Mouse (Mus musculus) testis, adult 2 months (tissue): ENCODE measurements at regions not wholly inside any gene's neighbourhood (a gene's known extent, or its start where the extent isn't known, plus 50 kb on each side); places are given as distances from the start of the nearest gene placed in this dataset.

Experiments used
- H3K27ac ChIP-seq: fragments of 200-500 bp; 2 replicates; pipeline ENCODE4 v1.5.1; 2012; ENCODE audit warnings: low read depth, low read length; ENCODE audit not compliant: control insufficient read depth, insufficient read depth
- H3K27me3 ChIP-seq: fragments of 200-500 bp; 2 replicates; pipeline ENCODE4 v1.6.1; 2012; ENCODE audit warnings: mild to moderate bottlenecking, low read length, moderate library complexity; ENCODE audit not compliant: control insufficient read depth, insufficient read depth
- H3K36me3 ChIP-seq: fragments of 200-500 bp; 2 replicates; pipeline ENCODE4 v1.6.1; 2012; ENCODE audit warnings: mild to moderate bottlenecking, low read length; ENCODE audit not compliant: control insufficient read depth, insufficient read depth
- H3K4me1 ChIP-seq: fragments of 200-500 bp; 2 replicates; pipeline ENCODE4 v1.6.1; 2012; ENCODE audit warnings: low read length; ENCODE audit not compliant: control insufficient read depth, insufficient read depth
- H3K4me3 ChIP-seq: fragments of 200-500 bp; 2 replicates; pipeline ENCODE4 v1.5.1; 2012; ENCODE audit warnings: low read depth, mild to moderate bottlenecking, low read length, moderate library complexity, mixed read lengths; ENCODE audit not compliant: control insufficient read depth
- CTCF ChIP-seq: fragments of 200-500 bp; IDR thresholded peaks from 2 replicates; pipeline ENCODE4 v1.5.1; 2012; ENCODE audit warnings: low read depth, mild to moderate bottlenecking, inconsistent platforms, low read length, moderate library complexity; ENCODE audit not compliant: control insufficient read depth, insufficient read depth, insufficient replicate concordance
- POLR2A ChIP-seq: fragments of 200-500 bp; IDR thresholded peaks from 2 replicates; pipeline ENCODE4 v1.6.1; 2012; ENCODE audit warnings: low read depth, mild to moderate bottlenecking, inconsistent platforms, low read length, moderate library complexity; ENCODE audit not compliant: control insufficient read depth

DNA sequence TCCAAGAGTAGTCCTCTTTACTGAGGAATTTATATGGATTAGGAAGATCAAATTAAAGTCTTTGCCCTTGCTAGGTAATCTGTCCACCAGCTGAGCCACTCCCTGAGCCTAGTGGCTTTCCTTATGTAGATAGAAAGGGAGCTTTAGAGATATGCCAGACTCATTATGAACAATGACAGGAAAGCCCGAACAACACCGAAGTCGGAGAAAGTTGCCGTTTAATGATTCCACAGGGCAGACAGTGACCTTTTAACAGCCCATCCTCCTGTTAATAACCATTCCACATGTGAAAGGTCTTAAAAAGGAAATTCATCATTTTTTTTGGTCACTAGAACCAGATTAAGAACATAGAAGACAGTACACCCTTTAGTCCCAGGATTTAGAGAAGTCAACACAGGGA lies 130.7 kb upstream of the Tbl1xr1 start:
- TF ChIP-seq POLR2A (no peak), CTCF (no peak)
- no peak overlapping the region for H3K4me3 ChIP-seq

DNA sequence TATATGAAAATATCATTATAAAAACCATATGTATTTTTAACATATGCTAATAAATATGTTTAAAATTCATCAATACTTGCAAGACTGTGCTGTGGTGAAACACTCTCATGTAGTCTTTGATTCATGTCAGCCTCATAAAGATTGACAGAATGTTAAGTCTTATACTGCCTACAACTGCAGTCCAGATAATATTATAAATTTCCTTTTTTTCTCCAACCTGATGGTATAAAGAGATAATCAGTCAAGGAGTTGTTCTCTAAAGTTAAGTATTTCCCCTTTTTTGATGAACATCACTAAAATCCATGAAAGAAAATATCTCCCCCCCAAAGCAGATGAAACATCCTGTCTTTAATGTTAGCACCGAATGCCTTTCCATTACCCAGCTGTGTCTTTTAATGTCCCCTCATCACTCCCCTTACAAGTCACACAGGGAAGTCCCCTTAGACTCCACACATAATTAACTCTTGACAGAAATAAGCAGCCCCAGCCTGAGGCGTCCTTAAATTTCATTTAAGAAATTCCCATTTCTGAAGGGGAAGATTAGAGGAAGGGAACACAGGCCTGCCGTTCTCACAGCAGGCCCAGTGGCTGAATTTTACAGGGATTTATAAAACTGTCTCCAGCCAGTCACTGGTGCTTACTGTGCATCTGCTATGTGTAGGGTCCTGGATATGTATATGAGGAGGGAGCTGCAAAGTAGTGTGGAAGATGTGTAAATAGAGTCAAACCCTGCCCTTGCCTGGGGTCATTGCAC lies 129.0 kb upstream of the Tbl1xr1 start:
- Histone ChIP-seq H3K27ac (no peak overlapping the region), H3K4me1 (no peaks in the 10 kb centered on the region), H3K27me3 (no peaks in the 10 kb centered on the region), H3K36me3 (no peaks in the 10 kb centered on the region), H3K4me3 (no peak overlapping the region)
- TF ChIP-seq POLR2A (no peak), CTCF (no peak)

More for the DNA sequence above, 130.7 kb upstream of the Tbl1xr1 start:
- no peaks in the 10 kb centered on the region for H3K4me1 ChIP-seq
- no peaks in the 10 kb centered on the region for H3K27me3 ChIP-seq
- H3K36me3 ChIP-seq = no peaks in the 10 kb centered on the region
- no peak overlapping the region for H3K27ac ChIP-seq

DNA sequence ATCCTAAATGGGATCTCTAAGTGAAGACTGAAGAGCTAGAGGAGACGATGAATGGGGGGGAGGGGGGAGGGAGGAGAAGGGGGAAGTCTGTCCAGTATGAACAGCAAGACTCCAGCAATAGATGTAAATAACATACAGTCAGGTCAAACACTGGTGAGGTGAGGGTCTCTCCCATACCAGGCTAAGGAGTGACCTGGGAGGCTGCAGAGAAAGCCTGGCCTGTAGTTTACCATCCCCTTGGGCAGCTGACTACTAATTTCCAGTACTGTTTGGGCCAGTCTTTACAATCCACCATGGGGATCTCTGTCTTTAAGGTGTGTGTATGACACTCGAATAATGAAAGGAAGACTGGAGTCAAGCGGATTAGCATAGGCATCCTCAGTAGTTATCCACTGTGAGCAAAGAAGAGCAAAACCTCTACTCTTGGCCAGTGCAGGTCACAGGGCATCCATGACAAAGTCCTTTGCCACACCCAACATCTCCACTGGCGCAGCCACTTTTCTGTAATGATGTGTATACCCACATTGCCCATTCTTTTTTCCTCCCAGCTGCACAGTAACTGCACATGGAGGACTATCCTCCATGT lies 128.3 kb upstream of the Tbl1xr1 start:
- H3K27me3 ChIP-seq = no peaks in the 10 kb centered on the region
- no peak for TF ChIP-seq CTCF
- no peak for TF ChIP-seq POLR2A
- H3K27ac ChIP-seq = no peak overlapping the region
- H3K36me3 ChIP-seq = no peaks in the 10 kb centered on the region
- peaks cover under 1% of the 10 kb centered on the region; the same call in 1 of the 2 replicates for H3K4me1 ChIP-seq
- H3K4me3 ChIP-seq = no peak overlapping the region

- no peak overlapping the region for H3K27ac ChIP-seq
- no peaks in the 10 kb centered on the region for H3K27me3 ChIP-seq
- TF ChIP-seq POLR2A (no peak), CTCF (no peak)
- peaks cover 2% of the 10 kb centered on the region; the same call in 1 of the 2 replicates for H3K4me1 ChIP-seq
- H3K36me3 ChIP-seq = no peaks in the 10 kb centered on the region
- H3K4me3 ChIP-seq = no peak overlapping the region
These were observed 127.0 kb upstream of the Tbl1xr1 start for GRCm38 (mm10) chr3:21949459-21949858.

DNA sequence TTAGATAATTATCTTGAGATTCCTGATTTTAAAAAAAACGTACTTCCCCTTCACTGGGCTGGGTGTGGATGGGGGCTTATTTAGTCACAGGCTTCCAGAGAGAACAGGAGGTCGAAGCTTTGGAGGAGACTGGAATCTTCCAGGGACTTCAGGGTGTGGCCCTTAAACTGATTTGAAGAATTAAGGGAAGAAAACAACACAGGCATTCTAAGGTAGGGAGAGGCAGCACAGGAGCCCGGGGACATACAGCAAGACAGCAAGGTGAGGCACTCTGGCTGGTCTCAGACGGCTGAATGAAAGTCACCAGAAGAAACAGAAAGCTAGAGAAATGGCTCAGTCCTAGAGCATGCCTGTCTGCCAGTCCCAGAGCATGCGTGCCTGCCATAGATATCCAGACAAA lies 125.9 kb upstream of the Tbl1xr1 start:
- H3K27me3 ChIP-seq = no peaks in the 10 kb centered on the region
- TF ChIP-seq POLR2A (no peak), CTCF (no peak)
- no peak overlapping the region for H3K4me3 ChIP-seq
- no peak overlapping the region for H3K27ac ChIP-seq
- H3K36me3 ChIP-seq = no peaks in the 10 kb centered on the region
- H3K4me1 ChIP-seq = peaks cover 2% of the 10 kb centered on the region; the same call in 1 of the 2 replicates

DNA sequence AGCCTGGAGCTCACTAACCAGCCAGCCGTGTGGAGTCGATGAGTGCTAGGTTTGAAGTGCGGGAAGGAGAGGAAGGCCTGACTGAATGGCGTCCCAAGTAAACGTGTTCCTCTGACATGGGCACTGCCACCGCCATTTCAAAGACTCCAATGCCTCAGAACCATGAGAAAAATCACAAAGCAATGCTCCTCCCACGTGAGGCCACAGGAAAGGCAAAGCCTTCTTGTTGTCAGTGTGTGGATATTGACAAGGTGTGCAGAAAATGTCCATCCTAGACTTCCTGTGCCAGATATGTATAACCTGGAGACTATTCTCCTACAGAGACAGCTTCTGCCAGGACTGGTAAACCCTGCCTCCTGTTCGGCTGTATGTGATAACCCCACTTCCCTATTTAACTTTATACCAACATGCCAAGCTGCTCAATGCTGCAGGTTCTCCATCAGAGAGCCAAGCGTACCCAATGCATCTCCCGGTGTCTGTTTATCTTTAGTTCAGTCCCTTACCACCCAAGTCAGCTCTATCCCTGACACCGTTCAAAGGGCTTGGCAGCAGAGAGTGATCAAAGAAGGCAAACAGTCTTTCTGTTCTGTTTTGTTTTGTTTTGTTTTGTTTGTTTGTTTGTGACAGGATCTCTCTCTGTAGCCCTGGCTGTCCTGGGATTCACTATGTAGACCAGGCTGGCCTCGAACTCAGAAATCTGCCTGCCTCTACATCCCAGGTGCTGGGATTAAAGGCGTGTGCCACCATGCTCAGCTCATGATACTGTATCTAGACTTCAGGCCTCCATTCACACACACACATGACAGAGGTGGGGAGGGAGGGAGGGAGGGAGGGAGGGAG lies 124.8 kb upstream of the Tbl1xr1 start:
- no peaks in the 10 kb centered on the region for H3K36me3 ChIP-seq
- peaks cover 2% of the 10 kb centered on the region; the same call in 1 of the 2 replicates for H3K4me1 ChIP-seq
- no peak overlapping the region for H3K27ac ChIP-seq
- TF ChIP-seq CTCF = no peak
- no peak for TF ChIP-seq POLR2A
- no peak overlapping the region for H3K4me3 ChIP-seq
- H3K27me3 ChIP-seq = no peaks in the 10 kb centered on the region

GRCm38 (mm10) chr3:21952695-21953415 lies 123.6 kb upstream of the Tbl1xr1 start:
- Histone ChIP-seq H3K27me3 (no peaks in the 10 kb centered on the region), H3K27ac (peak overlapping the region; percentile 86), H3K4me1 (peaks cover 2% of the 10 kb centered on the region; the same call in 1 of the 2 replicates), H3K4me3 (no peak overlapping the region), H3K36me3 (no peaks in the 10 kb centered on the region)
- TF ChIP-seq POLR2A (no peak), CTCF (no peak)
